Mouse (Mus musculus) cerebellum, adult 9-10 months (tissue): ENCODE measurements around the gene Mdn1.
A peak's percentile ranks its signal among the peaks of the same experiment; 100 is the strongest.

Experiments
- DNase-seq: peaks from one replicate; pipeline ENCODE4 v3.0.0; 2022

The Mdn1 gene

DNA sequence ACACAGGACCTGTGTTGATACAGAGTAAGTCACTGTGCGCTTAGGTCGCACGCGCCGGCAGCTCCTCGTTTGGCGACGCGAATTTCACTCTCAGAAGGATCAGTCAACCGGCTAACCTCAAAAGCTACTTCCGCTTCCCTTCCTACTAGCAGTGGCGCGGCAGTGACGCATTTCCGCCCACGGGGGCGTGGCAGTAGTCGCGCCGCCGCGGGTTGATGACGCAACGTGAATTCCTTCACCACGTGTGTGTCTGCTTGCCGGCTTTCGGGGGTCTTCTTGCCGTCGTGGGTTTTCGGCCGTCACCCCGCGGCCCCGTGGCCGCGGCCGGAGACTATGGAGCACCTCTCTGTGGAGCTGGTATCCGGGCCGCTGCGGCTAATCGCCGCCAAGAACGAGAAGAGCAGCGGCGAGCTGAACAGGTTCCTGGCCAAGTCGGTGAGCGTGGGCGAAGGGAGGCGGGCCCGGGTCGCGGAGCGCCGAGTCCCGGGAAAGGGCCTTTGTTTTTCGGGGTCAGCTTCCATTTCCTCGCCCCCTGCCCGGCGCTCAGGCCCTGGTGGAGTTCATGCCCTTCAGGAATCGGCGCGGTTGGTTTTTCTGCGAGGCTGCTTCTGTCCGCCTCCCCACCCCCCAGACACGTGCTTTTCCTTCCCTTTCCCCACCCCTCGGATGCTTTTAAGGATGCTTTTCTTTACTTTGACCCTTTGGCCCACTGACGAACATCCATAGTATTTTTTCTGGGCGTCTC, at the start of gene Mdn1:
TSS of gene Mdn1 (plus strand) at position 202 of the 745 bp plus-strand sequence.
- peak; percentile 95 for DNase-seq

- peak; percentile 100 for DNase-seq
Measured at GRCm38 (mm10) chr4:32615034-32615881, 41.7 kb upstream of the Mdn1 start, which contains the start of gene Casp8ap2. Gene Casp8ap2, plus strand, starts transcription at chr4:32615451.

DNA sequence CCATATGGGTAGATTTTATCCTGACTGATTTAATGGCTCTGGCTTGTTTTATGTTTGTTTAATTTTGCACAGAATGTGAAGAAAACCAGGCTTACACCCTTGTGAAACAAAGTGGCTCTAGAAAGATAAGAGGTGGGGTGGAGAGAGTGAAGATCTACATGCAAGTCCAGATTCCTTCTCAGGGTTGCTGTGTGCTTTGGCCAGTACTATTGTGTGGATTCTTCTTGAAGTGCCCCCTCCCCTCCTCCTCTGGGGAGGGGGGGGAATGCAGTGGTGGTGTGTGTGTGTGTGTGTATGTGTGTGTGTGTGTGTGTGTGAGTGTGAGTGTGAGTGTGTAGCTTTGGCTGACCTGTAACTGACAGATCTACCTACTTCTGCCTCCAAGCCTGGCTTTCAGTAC, 35.3 kb upstream of the Mdn1 start:
- no peak for DNase-seq

DNA sequence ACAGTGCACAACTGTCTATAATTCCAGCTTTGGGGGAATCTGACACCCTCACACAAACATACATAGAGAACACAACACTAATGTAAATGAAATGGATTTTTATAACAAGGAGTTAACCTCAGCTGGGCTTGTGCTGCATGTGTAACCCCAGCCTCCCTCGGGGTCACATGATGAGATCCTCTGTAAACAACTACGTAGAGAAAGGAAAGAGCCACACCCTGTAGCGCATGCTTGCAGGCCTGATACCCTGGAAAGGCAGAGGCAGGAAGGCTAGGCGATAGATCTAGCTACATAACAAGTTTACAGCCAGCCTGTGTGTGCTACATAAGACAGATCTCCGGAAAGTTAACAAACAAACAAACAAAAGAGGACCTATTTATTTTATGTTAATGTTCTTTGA, 5.2 kb upstream of the Mdn1 start:
- DNase-seq, result no peak

GRCm38 (mm10) chr4:32656146-32656904, 594 bp upstream of the Mdn1 start:
- DNase-seq, result peak; percentile 16

DNA sequence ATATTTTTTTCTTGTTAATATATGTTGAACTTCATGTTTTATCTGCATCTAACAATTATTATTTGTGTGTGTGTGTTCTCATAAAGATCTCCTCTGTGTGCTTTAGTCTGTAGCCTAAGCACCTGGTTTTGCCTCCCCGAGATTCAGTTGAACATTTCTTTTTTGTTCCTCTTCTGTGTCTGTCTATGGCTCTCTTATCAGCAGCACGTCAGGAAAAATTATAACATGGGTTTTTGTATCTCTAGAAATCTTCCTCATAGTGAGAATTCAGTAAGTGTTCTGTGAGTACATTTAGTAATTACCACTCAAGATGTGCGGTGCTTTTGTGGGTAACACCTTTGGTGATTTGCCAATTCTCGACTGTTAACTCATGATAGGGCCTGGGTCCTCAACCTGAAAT, 8.9 kb downstream of the Mdn1 start:
- DNase-seq, result no peak

DNA sequence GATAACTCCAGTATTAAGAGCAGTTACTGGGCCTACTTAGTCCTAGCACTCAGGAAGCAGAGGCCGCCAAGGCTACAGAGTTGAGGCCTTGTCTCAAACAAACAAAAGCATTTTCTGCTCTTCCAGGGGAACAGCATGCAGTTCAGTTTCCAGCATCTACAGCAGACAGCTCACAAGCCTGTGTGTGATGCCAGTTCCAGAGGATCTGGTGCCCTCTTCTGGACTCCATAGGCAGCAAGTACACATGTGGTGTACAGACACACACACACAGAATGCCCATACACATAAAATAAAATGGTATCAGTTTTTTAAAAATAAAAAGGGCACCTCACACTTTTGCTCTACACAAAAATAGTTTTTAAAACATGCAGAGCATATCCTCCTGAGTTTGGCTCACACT, 11.4 kb downstream of the Mdn1 start:
- DNase-seq, result no peak

- no peak for DNase-seq
Measured at GRCm38 (mm10) chr4:32669825-32670224, 12.9 kb downstream of the Mdn1 start.

GRCm38 (mm10) chr4:32674025-32674424, 17.1 kb downstream of the Mdn1 start:
- no peak for DNase-seq

DNA sequence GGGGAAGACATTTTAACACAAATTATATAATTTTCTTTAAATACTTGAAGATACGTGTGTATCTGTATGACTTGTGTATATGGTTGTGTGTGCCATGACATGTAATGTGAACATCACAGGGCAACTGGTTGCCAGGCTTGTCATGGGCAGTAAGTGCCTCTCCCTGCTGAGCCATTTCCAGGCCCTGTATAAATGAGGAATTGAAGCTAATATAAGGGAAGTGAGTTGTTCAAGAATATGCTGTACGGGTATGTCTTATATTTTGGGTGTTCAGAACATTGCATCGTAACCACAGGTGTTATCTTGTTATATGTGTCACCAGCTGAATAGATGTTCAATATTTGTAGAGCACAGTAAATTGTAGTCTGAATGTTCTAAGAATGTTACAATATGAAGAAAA, 20.6 kb downstream of the Mdn1 start:
- no peak for DNase-seq

- no peak for DNase-seq
Measured at GRCm38 (mm10) chr4:32680843-32681242, 23.9 kb downstream of the Mdn1 start.

GRCm38 (mm10) chr4:32682471-32682870, 25.6 kb downstream of the Mdn1 start:
- peak; percentile 9 for DNase-seq

DNA sequence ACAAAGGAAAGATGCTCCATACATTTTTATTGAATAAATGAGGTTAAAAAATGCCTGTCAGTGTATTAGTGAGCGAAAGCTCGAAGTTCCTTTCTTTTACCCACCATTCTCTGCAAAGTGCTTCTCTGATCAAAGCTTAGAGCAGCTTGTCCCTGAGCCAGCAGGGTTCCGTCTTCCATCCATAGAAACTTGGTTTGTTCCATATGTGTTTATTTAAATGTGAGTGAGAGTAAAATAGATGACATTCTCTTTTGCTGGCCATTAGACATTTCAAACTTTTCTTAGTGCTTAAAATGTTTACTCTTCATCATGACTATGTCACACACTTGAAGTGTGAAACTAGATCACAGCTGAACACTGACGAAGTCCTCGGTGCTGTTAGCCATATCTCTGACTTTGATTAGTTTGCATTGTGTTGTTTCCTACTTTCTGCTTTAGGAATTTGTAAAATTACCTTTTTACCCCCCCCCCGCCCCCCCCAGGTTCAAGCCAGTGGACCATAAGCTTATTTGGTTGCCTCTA, 26.2 kb downstream of the Mdn1 start:
- no peak for DNase-seq

DNA sequence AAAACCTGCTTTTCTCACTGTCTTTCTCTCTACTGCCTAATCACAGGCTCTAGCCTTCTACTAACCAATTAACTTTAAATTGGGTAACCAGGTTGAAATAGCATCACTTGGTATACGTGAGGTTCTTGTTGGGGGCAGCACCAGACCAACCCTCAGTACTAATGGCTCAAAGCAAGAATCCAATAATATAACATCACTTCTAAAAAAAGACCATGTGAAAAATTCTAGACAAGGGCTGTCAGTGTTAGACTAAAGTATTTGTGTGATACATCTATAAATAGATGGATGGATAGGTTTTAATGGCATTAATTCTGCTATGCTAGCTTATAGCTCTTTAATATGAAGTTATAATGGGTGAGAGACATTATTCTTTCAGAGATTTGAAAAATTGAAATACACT, 60.8 kb downstream of the Mdn1 start:
- no peak for DNase-seq

GRCm38 (mm10) chr4:32745394-32745793, 88.5 kb downstream of the Mdn1 start:
- peak; percentile 15 for DNase-seq

- DNase-seq, result no peak
Measured at GRCm38 (mm10) chr4:32748396-32748795, 91.5 kb downstream of the Mdn1 start.

DNA sequence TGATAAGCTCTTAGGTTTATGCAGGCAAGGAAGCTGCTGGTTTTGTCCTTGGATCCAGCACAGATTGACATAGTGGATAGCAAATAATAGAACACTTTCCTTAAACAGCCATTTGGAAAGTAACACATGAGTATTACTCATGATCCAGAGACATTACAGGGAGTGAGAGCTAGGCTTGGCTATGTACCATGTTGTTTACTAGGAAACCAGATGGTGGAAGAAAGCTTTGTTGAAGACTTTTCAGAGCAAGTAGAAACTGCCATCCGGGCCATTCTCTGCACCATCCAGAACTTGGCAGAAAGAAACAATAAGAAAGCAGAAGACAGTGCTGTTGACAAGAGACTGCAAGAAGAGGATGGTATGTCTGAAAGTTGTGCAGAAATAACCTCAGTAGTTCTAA, 93.8 kb downstream of the Mdn1 start:
- DNase-seq, result no peak

GRCm38 (mm10) chr4:32757430-32757829, 100.5 kb downstream of the Mdn1 start:
- no peak for DNase-seq

DNA sequence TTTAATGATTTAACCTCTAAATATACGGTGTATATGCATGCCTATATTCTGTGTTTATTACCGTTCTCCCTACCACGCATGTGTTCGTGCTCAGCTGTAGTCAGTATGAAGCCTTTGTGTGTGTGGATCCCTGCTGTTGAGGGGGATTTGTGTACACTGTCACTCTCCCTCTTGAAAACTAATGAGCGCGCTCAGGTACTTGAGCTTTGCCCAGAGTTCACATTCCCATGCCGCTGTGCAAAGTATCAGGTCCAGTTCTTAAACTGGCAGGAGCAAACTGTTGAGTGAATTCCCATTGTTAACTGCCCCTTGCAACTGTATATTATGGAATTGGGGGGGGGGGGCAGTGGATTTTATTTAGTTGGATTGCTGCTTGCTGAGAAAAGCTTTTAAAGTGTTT, 110.6 kb downstream of the Mdn1 start:
- no peak for DNase-seq

GRCm38 (mm10) chr4:32768046-32768445, 111.1 kb downstream of the Mdn1 start:
- no peak for DNase-seq

DNA sequence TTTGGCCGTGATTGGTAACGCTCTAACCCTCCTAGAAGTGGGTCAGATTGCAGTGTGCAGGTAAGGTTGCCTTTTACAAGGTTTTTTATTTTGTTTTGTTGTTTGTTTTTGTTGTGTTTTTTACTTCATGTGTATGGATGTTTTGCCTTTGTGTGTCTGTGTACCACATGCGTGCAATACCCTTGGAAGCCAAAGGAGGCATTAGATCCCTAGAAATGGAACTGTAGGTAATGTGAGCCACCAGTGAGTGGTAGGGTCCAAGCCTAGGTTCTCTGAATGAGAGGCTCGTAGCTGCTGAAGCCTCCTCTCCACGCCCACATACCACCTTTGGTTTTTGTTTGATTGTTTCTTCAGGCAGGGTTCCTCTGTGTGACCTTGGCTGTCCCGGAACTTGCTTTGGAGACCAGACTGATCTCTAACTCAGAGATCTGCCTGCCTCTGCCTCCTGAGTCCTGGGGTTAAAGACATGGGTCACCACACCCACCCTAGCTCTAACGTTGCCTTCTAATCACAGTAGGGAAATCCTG, 113.4 kb downstream of the Mdn1 start:
- no peak for DNase-seq

DNA sequence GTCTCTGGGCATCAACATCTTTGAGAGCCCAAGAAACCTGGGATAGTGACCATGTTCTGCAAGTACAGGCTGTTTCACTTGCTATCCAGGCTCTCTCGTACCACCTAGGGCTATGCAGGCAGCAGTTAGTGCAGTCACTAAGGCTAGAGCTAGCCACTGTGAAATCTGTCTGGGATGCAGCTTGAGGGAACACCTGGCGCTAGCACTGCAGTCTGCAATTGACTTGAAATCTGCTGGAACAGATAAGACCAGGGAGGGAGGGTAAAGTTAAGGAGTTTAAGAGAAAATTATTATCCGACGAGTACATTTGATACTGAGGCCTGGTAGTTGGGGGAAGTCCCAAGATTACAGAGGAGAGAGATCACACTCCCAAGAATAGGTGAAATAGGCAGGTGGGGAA, 123.1 kb downstream of the Mdn1 start:
- DNase-seq, result no peak

DNA sequence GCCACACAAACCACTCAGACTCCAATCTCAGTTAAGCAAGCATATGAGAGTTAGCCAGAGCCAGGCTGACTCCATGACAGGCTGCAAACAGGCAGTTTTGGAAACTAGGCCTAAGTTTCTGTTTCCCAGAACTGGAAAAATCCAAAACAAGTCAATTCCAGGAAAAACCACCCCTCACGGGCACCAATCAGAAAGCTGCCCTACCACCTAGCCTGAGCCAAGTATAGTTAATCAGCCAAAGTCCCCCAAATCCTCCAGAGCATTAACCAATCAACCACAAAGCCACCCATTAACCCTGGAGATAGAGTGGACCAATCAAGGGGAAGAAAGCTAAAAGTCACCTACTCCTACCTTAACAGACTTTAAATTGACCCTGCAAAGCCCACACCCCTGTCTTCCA, 130.2 kb downstream of the Mdn1 start:
- DNase-seq, result no peak
